Mouse (Mus musculus): ENCODE data around the gene Scaf11. TPM values are rescaled to one million over a fixed set of nuclear protein-coding genes. Genes with fewer than 3 reads are reported as not detected.
"Not testable (repeated sequence)": the region's sequence is repeated elsewhere in the genome, so short reads cannot be mapped to it uniquely, and the experiment has no call there.

Gene Scaf11
- 10 to 100 TPM; 54.0 to 62.6 (median 60.0) TPM for total RNA-seq (2022)

- DNase-seq (ENCODE audit: low spot score in 2 of 2), result peak; percentile 89
Measured at GRCm38 (mm10) chr15:96460730-96461540, at the start of gene Scaf11. TSS of gene Scaf11 (minus strand) at chr15:96460843.

GRCm38 (mm10) chr15:96507097-96507840 lies 46.6 kb upstream of the Scaf11 start:
- DNase-seq (ENCODE audit: low spot score in 2 of 2), result peak; percentile 24 to 51

- DNase-seq (ENCODE audit: low spot score in 2 of 2), result no peak
Measured at GRCm38 (mm10) chr15:96497646-96498045, 37.0 kb upstream of the Scaf11 start.

- no peak for DNase-seq (ENCODE audit: low spot score in 2 of 2)
Measured at GRCm38 (mm10) chr15:96494279-96494678, 33.6 kb upstream of the Scaf11 start.

- DNase-seq (ENCODE audit: low spot score in 2 of 2), result no peak
Measured at GRCm38 (mm10) chr15:96493573-96493972, 32.9 kb upstream of the Scaf11 start.

GRCm38 (mm10) chr15:96492919-96493318 lies 32.3 kb upstream of the Scaf11 start:
- DNase-seq (ENCODE audit: low spot score in 2 of 2), result not testable (repeated sequence)

GRCm38 (mm10) chr15:96491861-96492641 lies 31.4 kb upstream of the Scaf11 start:
- no peak for DNase-seq (ENCODE audit: low spot score in 2 of 2)

GRCm38 (mm10) chr15:96491421-96491820 lies 30.8 kb upstream of the Scaf11 start:
- no peak for DNase-seq (ENCODE audit: low spot score in 2 of 2)

- no peak for DNase-seq (ENCODE audit: low spot score in 2 of 2)
Measured at GRCm38 (mm10) chr15:96490123-96490522, 29.5 kb upstream of the Scaf11 start.

- no peak for DNase-seq (ENCODE audit: low spot score in 2 of 2)
Measured at GRCm38 (mm10) chr15:96488941-96489786, 28.5 kb upstream of the Scaf11 start.

GRCm38 (mm10) chr15:96487066-96487698 lies 26.5 kb upstream of the Scaf11 start:
- DNase-seq (ENCODE audit: low spot score in 2 of 2), result no peak

GRCm38 (mm10) chr15:96480822-96481221 lies 20.2 kb upstream of the Scaf11 start:
- DNase-seq (ENCODE audit: low spot score in 2 of 2), result no peak

GRCm38 (mm10) chr15:96478006-96478405 lies 17.4 kb upstream of the Scaf11 start:
- DNase-seq (ENCODE audit: low spot score in 2 of 2), result no peak

- peak; percentile 51 to 88 for DNase-seq (ENCODE audit: low spot score in 2 of 2)
Measured at GRCm38 (mm10) chr15:96476359-96476758, 15.7 kb upstream of the Scaf11 start.

GRCm38 (mm10) chr15:96475571-96475972 lies 14.9 kb upstream of the Scaf11 start:
- no peak for DNase-seq (ENCODE audit: low spot score in 2 of 2)

GRCm38 (mm10) chr15:96474325-96474955 lies 13.8 kb upstream of the Scaf11 start:
- no peak for DNase-seq (ENCODE audit: low spot score in 2 of 2)

- no peak for DNase-seq (ENCODE audit: low spot score in 2 of 2)
Measured at GRCm38 (mm10) chr15:96473920-96474319, 13.3 kb upstream of the Scaf11 start.

GRCm38 (mm10) chr15:96468316-96468715 lies 7.7 kb upstream of the Scaf11 start:
- no peak for DNase-seq (ENCODE audit: low spot score in 2 of 2)

- DNase-seq (ENCODE audit: low spot score in 2 of 2), result no peak
Measured at GRCm38 (mm10) chr15:96467844-96468243, 7.2 kb upstream of the Scaf11 start.

Measured in layer of hippocampus, adult 8-10 months (tissue).